Mouse (Mus musculus) gastrocnemius, adult 8-10 months (tissue): ENCODE data around the gene Bcl6. TPM values are rescaled to one million over a fixed set of nuclear protein-coding genes. Genes with fewer than 3 reads are reported as not detected.

Source experiments
- DNase-seq, 2 experiments: peaks; one replicate each; pipeline ENCODE4 v3.0.0; 2022; ENCODE audit warnings: low spot score in 2 of 2
- total RNA-seq, 4 experiments: library from RNA; stranded (reverse); gene quantifications; 2 replicates each; pipeline ENCODE4 v1.2.4; 2022

Bcl6 gene
- total RNA-seq, 4 experiments from 2014 or later = 43.6 to 72.2 (median 55.8) TPM

GRCm38 (mm10) chr16:23991170-23991569, 2.5 kb upstream of the Bcl6 start:
- DNase-seq = peak; percentile 89 to 93

- DNase-seq = no peak
Observed at GRCm38 (mm10) chr16:23990161-23990970, 1.7 kb upstream of the Bcl6 start.

- peak in 1 of 2 experiments; percentile 61 for DNase-seq
Observed at GRCm38 (mm10) chr16:23989209-23990160, 833 bp upstream of the Bcl6 start.

- DNase-seq = no peak
Observed at GRCm38 (mm10) chr16:23988157-23988465, 541 bp downstream of the Bcl6 start.

- DNase-seq = peak in 1 of 2 experiments; percentile 49
Observed at GRCm38 (mm10) chr16:23987341-23988156, 1.1 kb downstream of the Bcl6 start.

- no peak for DNase-seq
Observed at GRCm38 (mm10) chr16:23986871-23987270, 1.8 kb downstream of the Bcl6 start.

- DNase-seq = peak; percentile 34 to 51
Observed at GRCm38 (mm10) chr16:23986176-23986575, 2.5 kb downstream of the Bcl6 start.

GRCm38 (mm10) chr16:23985467-23985861, 3.2 kb downstream of the Bcl6 start:
- DNase-seq = no peak

GRCm38 (mm10) chr16:23984760-23985466, 3.7 kb downstream of the Bcl6 start:
- DNase-seq = peak; percentile 55 to 56

GRCm38 (mm10) chr16:23984183-23984582, 4.5 kb downstream of the Bcl6 start:
- DNase-seq = peak; percentile 91 to 92

- peak; percentile 68 to 79 for DNase-seq
Observed at GRCm38 (mm10) chr16:23982891-23983588, 5.6 kb downstream of the Bcl6 start.

- DNase-seq = peak; percentile 83
Observed at GRCm38 (mm10) chr16:23981925-23982851, 6.5 kb downstream of the Bcl6 start.

GRCm38 (mm10) chr16:23980991-23981720, 7.5 kb downstream of the Bcl6 start:
- DNase-seq = no peak

GRCm38 (mm10) chr16:23980201-23980870, 8.3 kb downstream of the Bcl6 start:
- DNase-seq = no peak

GRCm38 (mm10) chr16:23979446-23979845, 9.2 kb downstream of the Bcl6 start:
- DNase-seq = peak; percentile 71 to 76

GRCm38 (mm10) chr16:23978495-23978894, 10.2 kb downstream of the Bcl6 start:
- no peak for DNase-seq

- DNase-seq = no peak
Observed at GRCm38 (mm10) chr16:23977732-23978131, 10.9 kb downstream of the Bcl6 start.

- DNase-seq = no peak
Observed at GRCm38 (mm10) chr16:23976196-23976595, 12.5 kb downstream of the Bcl6 start.
